Mouse (Mus musculus): ENCODE data around the gene Armc6.

Armc6 gene

GRCm38 (mm10) chr8:70195762-70196161 lies 38.5 kb downstream of the Armc6 start:
- DNase-seq (ENCODE audit: low spot score): no peak

- DNase-seq (ENCODE audit: low spot score): no peak
These were observed 40.1 kb downstream of the Armc6 start for GRCm38 (mm10) chr8:70194191-70194590.

- no peak for DNase-seq (ENCODE audit: low spot score)
These were observed 41.0 kb downstream of the Armc6 start for GRCm38 (mm10) chr8:70193238-70193637.

- DNase-seq (ENCODE audit: low spot score): no peak
These were observed 45.6 kb downstream of the Armc6 start for GRCm38 (mm10) chr8:70188707-70189106.

- peak; percentile 27 for DNase-seq (ENCODE audit: low spot score)
These were observed 51.1 kb downstream of the Armc6 start for GRCm38 (mm10) chr8:70183194-70183593.

- DNase-seq (ENCODE audit: low spot score): no peak
These were observed 52.4 kb downstream of the Armc6 start for GRCm38 (mm10) chr8:70181903-70182252.

- no peak for DNase-seq (ENCODE audit: low spot score)
These were observed 52.9 kb downstream of the Armc6 start for GRCm38 (mm10) chr8:70181212-70181902.

GRCm38 (mm10) chr8:70179082-70179481 lies 55.2 kb downstream of the Armc6 start:
- DNase-seq (ENCODE audit: low spot score): no peak

GRCm38 (mm10) chr8:70178231-70178630 lies 56.0 kb downstream of the Armc6 start:
- no peak for DNase-seq (ENCODE audit: low spot score)

- DNase-seq (ENCODE audit: low spot score): no peak
These were observed 60.2 kb downstream of the Armc6 start for GRCm38 (mm10) chr8:70174079-70174478.

- DNase-seq (ENCODE audit: low spot score): no peak
These were observed 60.9 kb downstream of the Armc6 start for GRCm38 (mm10) chr8:70173320-70173719.

GRCm38 (mm10) chr8:70172043-70172681 lies 62.1 kb downstream of the Armc6 start, which contains the start of gene Tmem161a:
Tmem161a (plus strand) TSS chr8:70172356.
- DNase-seq (ENCODE audit: low spot score): peak; percentile 90

GRCm38 (mm10) chr8:70171240-70171639 lies 63.0 kb downstream of the Armc6 start:
- no peak for DNase-seq (ENCODE audit: low spot score)

- no peak for DNase-seq (ENCODE audit: low spot score)
These were observed 63.5 kb downstream of the Armc6 start for GRCm38 (mm10) chr8:70170748-70171147.
